Mouse (Mus musculus): ENCODE measurements around the gene Arhgef2.
A peak's percentile ranks its signal among the peaks of the same experiment; 100 is the strongest.

Arhgef2 gene

GRCm38 (mm10) chr3:88684980-88685941, 79.5 kb downstream of the Arhgef2 start, which contains the start of gene Khdc4:
TSS of gene Khdc4 (plus strand) at chr3:88685803.
- peak; percentile 98 for DNase-seq

- peak; percentile 58 for DNase-seq
Observed at GRCm38 (mm10) chr3:88685958-88686451, 80.2 kb downstream of the Arhgef2 start.

GRCm38 (mm10) chr3:88686734-88687611, 81.2 kb downstream of the Arhgef2 start:
- DNase-seq, result no peak

- DNase-seq, result no peak
Observed at GRCm38 (mm10) chr3:88689079-88689478, 83.3 kb downstream of the Arhgef2 start.

GRCm38 (mm10) chr3:88695545-88695944, 89.8 kb downstream of the Arhgef2 start:
- no peak for DNase-seq
